Mouse (Mus musculus): ENCODE results near the gene Idh3g.

DNA sequence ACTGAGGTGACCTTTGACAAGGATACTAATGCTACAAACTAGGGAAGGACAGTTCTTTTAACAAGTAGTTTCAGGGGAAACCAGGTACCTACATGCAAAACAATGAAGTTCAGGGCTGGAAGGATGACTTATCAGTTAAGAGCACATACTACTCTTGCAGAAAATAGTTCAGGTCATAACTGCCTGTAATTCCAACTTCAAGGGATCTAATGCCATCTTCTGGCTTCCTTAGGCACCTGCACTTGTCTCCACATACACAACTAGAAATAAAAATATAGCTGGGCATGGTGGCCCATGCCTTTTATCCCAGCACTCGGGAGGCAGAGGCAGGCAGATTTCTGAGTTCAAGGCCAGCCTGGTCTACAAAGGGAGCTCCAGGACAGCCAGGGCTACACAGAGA, 37.7 kb downstream of the Idh3g start:
- TF ChIP-seq CTCF (IDR thresholded peaks at IDR 0.05; ENCODE audit: low read depth, low read length) (no peak), POLR2A (IDR thresholded peaks at IDR 0.05; ENCODE audit: extremely low read depth, insufficient read depth, low read length) (no peak)
